Mouse (Mus musculus) megakaryocyte, embryonic 14.5 days (primary cell): ENCODE data around the gene Grap. TPM values are rescaled to one million over a fixed set of nuclear protein-coding genes. Genes with fewer than 3 reads are reported as not detected.
A peak's percentile ranks its signal among the peaks of the same experiment; 100 is the strongest.

Experiments
- H3K27me3 ChIP-seq: replicated peaks from 2 replicates; pipeline ENCODE3; 2012; ENCODE audit warnings: inconsistent platforms
- H3K36me3 ChIP-seq: replicated peaks from 2 replicates; pipeline ENCODE3; 2012; ENCODE audit warnings: low read length, inconsistent platforms, mixed read lengths
- H3K4me1 ChIP-seq: 2 replicates; pipeline ENCODE4 v1.6.1; 2012; ENCODE audit warnings: inconsistent platforms
- H3K4me3 ChIP-seq: replicated peaks from 2 replicates; pipeline ENCODE3; 2012; ENCODE audit warnings: moderate library complexity, mild to moderate bottlenecking, inconsistent platforms
- H3K9me3 ChIP-seq: 2 replicates; pipeline ENCODE4 v1.6.1; 2012; ENCODE audit warnings: inconsistent platforms
- FLI1 ChIP-seq: IDR thresholded peaks from 2 replicates; pipeline ENCODE4 v1.6.1; 2012; ENCODE audit warnings: low read length, inconsistent platforms, mixed read lengths
- GATA1 ChIP-seq: IDR thresholded peaks from 3 replicates; pipeline ENCODE4 v1.6.1; 2012; ENCODE audit warnings: mixed read lengths, low read length, inconsistent platforms, borderline replicate concordance
- polyA plus RNA-seq: library from polyadenylated mRNA; stranded (reverse); fragments of >175 nt; gene quantifications from 2 replicates; pipeline ENCODE4 v1.2.3, GENCODE M21; 2012; ENCODE audit warnings: low replicate concordance; ENCODE audit not compliant: insufficient read depth

Grap gene
- 5.2 and 14.2 TPM in 2 replicates for polyA plus RNA-seq

- Histone ChIP-seq H3K4me1 (peaks cover 46% of the 10 kb centered on the region), H3K4me3 (peak within 1 kb of the TSS; percentile 90)
Measured at GRCm38 (mm10) chr11:61652686-61653447, at the start of gene Grap. Grap (plus strand) TSS chr11:61653265.

DNA sequence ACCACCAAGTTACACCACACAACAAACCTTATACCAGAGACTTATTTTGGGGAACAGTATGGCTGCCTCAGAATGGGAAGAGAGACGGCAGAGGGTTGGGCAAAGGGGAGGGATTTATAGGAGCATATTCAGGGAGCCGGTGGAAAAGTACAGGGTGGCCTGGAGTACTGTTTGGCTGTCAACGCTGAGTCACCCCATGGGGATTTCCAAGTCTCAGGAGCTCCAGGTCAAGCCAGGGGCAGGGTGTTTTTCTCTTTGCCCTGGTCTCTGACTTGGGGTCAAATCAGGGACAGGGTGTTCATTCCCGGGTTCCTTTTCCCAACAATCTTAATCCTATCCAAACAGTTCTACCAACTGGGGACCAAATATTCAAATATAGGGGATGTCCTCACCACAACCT, 45.0 kb upstream of the Grap start:
- H3K4me1 ChIP-seq: peaks cover 5% of the 10 kb centered on the region
- no peaks in the 10 kb centered on the region for H3K36me3 ChIP-seq
- no peak overlapping the region for H3K4me3 ChIP-seq
- TF ChIP-seq FLI1 (no peak), GATA1 (no peak)
- peaks cover 67% of the 10 kb centered on the region for H3K9me3 ChIP-seq
- H3K27me3 ChIP-seq: peaks cover 94% of the 10 kb centered on the region

More at GRCm38 (mm10) chr11:61652686-61653447, at the start of gene Grap:
- no peaks in the 10 kb centered on the region for H3K9me3 ChIP-seq
- peaks cover 3% of the 10 kb centered on the region for H3K36me3 ChIP-seq
- TF ChIP-seq GATA1 (no peak), FLI1 (no peak)
- H3K27me3 ChIP-seq: peaks cover 35% of the 10 kb centered on the region

GRCm38 (mm10) chr11:61611197-61611596, 41.9 kb upstream of the Grap start:
- H3K27me3 ChIP-seq: peaks cover 97% of the 10 kb centered on the region
- H3K4me3 ChIP-seq: no peak overlapping the region
- TF ChIP-seq FLI1 (no peak), GATA1 (no peak)
- H3K36me3 ChIP-seq: no peaks in the 10 kb centered on the region
- peaks cover 57% of the 10 kb centered on the region for H3K9me3 ChIP-seq
- H3K4me1 ChIP-seq: no peaks in the 10 kb centered on the region

DNA sequence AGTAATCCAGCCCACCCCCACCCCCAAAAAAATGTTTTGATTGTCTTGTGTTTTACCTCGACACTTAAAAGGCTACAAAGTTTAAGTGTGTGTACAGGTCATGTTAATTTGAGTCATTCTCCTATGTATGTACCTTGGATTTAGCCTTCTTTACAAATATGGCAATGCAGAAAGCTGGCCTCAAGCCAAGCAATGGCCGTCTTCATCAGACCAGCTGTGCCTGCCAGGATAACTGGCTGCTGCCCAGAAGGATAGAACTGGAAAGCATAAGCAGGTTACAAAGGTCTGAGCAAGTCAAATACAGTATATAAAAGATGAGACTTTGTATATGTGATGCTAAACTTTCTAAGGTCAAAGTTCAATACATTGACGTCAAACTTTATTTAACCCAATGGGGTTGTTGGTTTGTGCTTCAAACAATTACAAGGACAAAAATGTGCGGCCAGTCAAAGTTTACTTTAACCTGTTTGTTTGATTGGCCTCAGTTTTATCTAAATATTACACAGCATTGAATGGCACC, 40.9 kb upstream of the Grap start:
- Histone ChIP-seq H3K36me3 (no peaks in the 10 kb centered on the region), H3K4me3 (no peak overlapping the region), H3K27me3 (peaks cover 97% of the 10 kb centered on the region), H3K4me1 (no peaks in the 10 kb centered on the region), H3K9me3 (peaks cover 47% of the 10 kb centered on the region)
- TF ChIP-seq GATA1 (no peak), FLI1 (no peak)

DNA sequence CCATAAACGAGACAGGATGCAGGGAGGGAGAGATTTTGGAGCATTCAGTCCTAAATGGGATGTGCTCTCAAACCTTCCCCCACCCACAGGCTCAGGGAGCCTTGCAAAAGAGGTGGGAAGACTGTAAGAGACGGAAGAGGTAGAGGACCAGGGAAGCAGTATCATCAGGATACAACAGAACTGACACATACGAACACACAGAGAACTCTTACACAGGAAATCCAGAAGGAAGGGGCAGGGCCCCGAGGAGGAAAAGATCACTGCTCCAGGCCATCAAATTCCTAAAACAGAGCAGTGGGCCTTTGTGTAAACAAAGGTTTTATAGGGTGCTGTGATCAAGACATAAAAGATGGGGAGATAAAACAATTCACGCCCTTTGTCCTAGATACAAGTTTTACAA, 38.7 kb upstream of the Grap start:
- Histone ChIP-seq H3K9me3 (peaks cover 25% of the 10 kb centered on the region), H3K4me1 (no peaks in the 10 kb centered on the region; the same call in 1 of the 2 replicates), H3K4me3 (no peak overlapping the region), H3K27me3 (peaks cover 97% of the 10 kb centered on the region), H3K36me3 (no peaks in the 10 kb centered on the region)
- TF ChIP-seq FLI1 (no peak), GATA1 (no peak)

DNA sequence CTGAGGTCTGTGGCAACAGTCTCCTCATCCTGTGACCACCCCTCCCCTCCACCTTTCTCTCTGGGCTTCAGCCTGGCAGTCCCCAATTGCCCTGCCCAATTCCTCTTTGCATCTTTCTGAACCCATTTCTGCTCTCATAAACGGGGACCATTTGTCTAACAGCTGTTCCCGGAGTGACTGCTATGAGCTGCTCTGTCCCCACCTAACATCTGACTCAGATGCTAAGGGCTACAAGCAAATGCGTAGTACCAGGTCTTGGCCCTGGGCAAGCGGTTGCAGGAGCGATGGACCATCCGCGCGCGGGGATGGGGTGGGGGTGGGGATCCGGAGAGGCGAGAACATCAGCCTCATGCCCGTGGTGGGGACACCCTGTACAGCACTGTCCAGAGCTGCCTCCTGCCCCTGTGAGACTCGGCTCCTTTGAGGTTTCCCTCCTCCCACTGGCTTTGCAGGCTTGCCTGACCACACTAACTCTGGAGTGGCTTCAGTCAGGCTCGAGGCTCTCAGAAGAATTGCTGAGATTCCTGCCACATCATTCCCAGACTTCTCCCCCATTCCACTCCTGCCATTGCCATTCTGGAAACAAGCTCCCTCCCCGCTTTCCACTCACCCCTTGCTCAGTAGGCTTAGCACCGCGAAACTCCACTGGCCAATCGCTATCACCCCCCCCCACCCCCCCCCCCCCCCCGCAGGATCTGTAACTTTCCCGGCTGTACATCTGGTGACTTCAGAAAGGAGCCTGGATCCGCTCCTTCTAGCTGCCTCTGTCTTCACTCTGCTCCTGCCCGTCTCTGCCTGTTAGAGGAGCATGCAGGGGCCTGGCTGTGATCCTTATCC, 37.2 kb upstream of the Grap start:
- Histone ChIP-seq H3K9me3 (peaks cover 10% of the 10 kb centered on the region), H3K36me3 (no peaks in the 10 kb centered on the region), H3K4me3 (no peak overlapping the region), H3K27me3 (peaks cover 97% of the 10 kb centered on the region), H3K4me1 (peaks cover 10% of the 10 kb centered on the region)
- no peak for TF ChIP-seq FLI1
- TF ChIP-seq GATA1: no peak

DNA sequence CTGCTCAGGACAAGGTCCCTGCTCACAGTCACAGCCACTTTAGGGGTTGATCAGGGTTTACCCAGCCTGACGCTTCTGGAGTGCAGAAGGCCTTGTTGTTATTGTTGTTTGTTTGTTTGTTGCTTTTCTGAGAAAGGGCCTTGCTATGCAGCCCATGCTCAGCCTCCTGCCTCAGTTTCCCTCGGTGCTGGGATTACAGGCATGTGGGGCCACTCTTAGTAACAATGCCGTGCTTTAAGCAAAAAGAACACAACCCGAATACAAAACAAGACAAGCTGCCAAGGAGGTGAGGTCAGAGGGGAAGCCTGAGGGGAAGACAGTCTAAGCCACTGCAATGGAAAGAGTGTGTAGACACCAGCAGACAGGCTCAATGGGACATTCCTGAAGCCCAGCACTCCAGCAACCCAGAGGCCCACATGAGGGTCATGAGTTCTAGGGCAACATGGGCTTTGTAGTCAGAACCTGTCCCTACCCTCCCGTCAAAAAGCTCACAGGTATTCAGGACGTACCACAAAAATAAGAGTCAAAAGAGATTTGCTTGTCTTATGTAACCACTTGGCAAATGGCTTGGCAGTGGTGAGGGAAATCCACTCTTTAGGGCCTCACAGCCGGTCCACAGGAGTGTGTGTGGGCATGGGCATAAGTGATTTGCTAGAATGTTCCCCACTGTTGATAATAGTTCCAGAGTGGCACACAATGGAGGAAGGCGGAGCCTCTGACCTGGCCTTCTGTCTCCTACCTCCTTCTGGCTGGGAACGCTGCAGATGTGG, 36.4 kb upstream of the Grap start:
- TF ChIP-seq GATA1: no peak
- TF ChIP-seq FLI1: no peak
- no peaks in the 10 kb centered on the region for H3K36me3 ChIP-seq
- peaks cover 10% of the 10 kb centered on the region for H3K4me1 ChIP-seq
- peaks cover 98% of the 10 kb centered on the region for H3K27me3 ChIP-seq
- peaks cover 8% of the 10 kb centered on the region; the same call in 1 of the 2 replicates for H3K9me3 ChIP-seq
- H3K4me3 ChIP-seq: no peak overlapping the region

GRCm38 (mm10) chr11:61617293-61617975, 35.6 kb upstream of the Grap start:
- Histone ChIP-seq H3K36me3 (no peaks in the 10 kb centered on the region), H3K4me1 (peaks cover 10% of the 10 kb centered on the region), H3K4me3 (no peak overlapping the region), H3K27me3 (peaks cover 97% of the 10 kb centered on the region), H3K9me3 (peaks cover 9% of the 10 kb centered on the region)
- TF ChIP-seq FLI1 (no peak), GATA1 (no peak)

DNA sequence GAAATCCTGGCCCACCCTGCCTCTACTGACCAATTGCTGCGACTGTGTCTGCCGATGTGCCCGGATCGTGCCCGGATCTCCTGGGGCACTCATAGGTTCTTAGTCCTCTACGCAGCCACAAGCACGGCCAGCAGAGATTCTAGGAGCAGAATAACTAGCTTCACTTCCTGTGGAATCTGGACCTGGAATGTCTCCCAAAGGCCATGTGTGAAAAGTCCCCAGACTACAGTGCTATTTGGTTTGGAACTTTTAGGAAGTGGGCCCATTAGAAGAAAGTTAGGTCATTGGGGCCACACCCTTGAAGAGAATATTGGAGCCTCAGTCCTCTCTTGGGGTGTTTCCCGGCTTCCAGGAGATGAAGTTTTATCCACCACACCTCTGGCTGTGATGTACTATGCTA, 34.9 kb upstream of the Grap start:
- peaks cover 10% of the 10 kb centered on the region for H3K4me1 ChIP-seq
- H3K9me3 ChIP-seq: peaks cover 13% of the 10 kb centered on the region
- no peak overlapping the region for H3K4me3 ChIP-seq
- peaks cover 97% of the 10 kb centered on the region for H3K27me3 ChIP-seq
- no peaks in the 10 kb centered on the region for H3K36me3 ChIP-seq
- no peak for TF ChIP-seq GATA1
- TF ChIP-seq FLI1: no peak
